Mouse (Mus musculus): Measurements from ENCODE around the gene Lysmd4. TPM values are rescaled to one million over a fixed set of nuclear protein-coding genes. Genes with fewer than 3 reads are reported as not detected.

Lysmd4 gene
- polyA plus RNA-seq, 1 experiment from 2014 or later, result 12.5 TPM

- H3K4me3 ChIP-seq (replicated peaks), result no peak overlapping the region
- no peaks in the 10 kb centered on the region for H3K36me3 ChIP-seq
- ATAC-seq, result no peak
- H3K9ac ChIP-seq, result no peak overlapping the region
- H3K27ac ChIP-seq, result no peak overlapping the region
- H3K27me3 ChIP-seq (replicated peaks), result no peaks in the 10 kb centered on the region
- WGBS, result 70% methylated on average over 3 of the region's 3 CpGs
- no peak overlapping the region for H3K4me2 ChIP-seq (replicated peaks)
- no peaks in the 10 kb centered on the region for H3K9me3 ChIP-seq
- H3K4me1 ChIP-seq (replicated peaks), result no peaks in the 10 kb centered on the region
Observed at GRCm38 (mm10) chr7:67304937-67305336, 82.6 kb downstream of the Lysmd4 start.

DNA sequence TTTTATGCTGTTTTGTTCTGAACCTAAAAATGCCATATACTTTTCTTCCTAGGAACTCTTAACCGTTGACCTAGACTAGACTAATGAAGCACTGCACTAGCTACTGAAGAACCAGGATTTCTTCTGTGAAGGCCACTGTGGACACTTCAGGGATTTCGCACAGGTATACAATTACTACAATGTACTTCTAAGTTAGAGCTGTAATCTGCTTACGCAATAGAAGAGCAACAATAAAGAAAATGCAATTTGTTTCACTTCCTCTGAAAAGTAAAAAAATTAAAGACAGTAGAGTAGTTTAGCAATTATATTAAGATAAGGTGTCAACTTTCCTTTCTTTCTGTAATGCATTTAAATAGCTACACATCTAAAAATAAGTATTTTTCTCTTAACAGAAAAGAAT, 84.7 kb downstream of the Lysmd4 start:
- H3K36me3 ChIP-seq, result no peaks in the 10 kb centered on the region
- H3K4me1 ChIP-seq (replicated peaks), result no peaks in the 10 kb centered on the region
- ATAC-seq, result no peak
- no peak overlapping the region for H3K27ac ChIP-seq
- H3K9ac ChIP-seq, result no peak overlapping the region
- no peak overlapping the region for H3K4me3 ChIP-seq (replicated peaks)
- no peaks in the 10 kb centered on the region for H3K9me3 ChIP-seq
- no peak overlapping the region for H3K4me2 ChIP-seq (replicated peaks)
- H3K27me3 ChIP-seq (replicated peaks), result no peaks in the 10 kb centered on the region
- WGBS, result 89% methylated on average over 3 of the region's 3 CpGs

GRCm38 (mm10) chr7:67308102-67308501, 85.8 kb downstream of the Lysmd4 start:
- H3K4me2 ChIP-seq (replicated peaks), result no peak overlapping the region
- H3K27ac ChIP-seq, result no peak overlapping the region
- no peaks in the 10 kb centered on the region for H3K27me3 ChIP-seq (replicated peaks)
- H3K9me3 ChIP-seq, result no peaks in the 10 kb centered on the region
- WGBS, result 91% methylated on average over 2 of the region's 2 CpGs
- H3K9ac ChIP-seq, result no peak overlapping the region
- H3K36me3 ChIP-seq, result no peaks in the 10 kb centered on the region
- no peak for ATAC-seq
- H3K4me1 ChIP-seq (replicated peaks), result no peaks in the 10 kb centered on the region
- no peak overlapping the region for H3K4me3 ChIP-seq (replicated peaks)

GRCm38 (mm10) chr7:67310151-67310550, 87.8 kb downstream of the Lysmd4 start:
- no peak for ATAC-seq
- H3K9ac ChIP-seq, result no peak overlapping the region
- no peaks in the 10 kb centered on the region for H3K36me3 ChIP-seq
- no peaks in the 10 kb centered on the region for H3K27me3 ChIP-seq (replicated peaks)
- H3K9me3 ChIP-seq, result no peaks in the 10 kb centered on the region
- no peak overlapping the region for H3K27ac ChIP-seq
- no peaks in the 10 kb centered on the region for H3K4me1 ChIP-seq (replicated peaks)
- H3K4me2 ChIP-seq (replicated peaks), result no peak overlapping the region
- WGBS, result 73% methylated on average over 2 of the region's 2 CpGs
- no peak overlapping the region for H3K4me3 ChIP-seq (replicated peaks)

DNA sequence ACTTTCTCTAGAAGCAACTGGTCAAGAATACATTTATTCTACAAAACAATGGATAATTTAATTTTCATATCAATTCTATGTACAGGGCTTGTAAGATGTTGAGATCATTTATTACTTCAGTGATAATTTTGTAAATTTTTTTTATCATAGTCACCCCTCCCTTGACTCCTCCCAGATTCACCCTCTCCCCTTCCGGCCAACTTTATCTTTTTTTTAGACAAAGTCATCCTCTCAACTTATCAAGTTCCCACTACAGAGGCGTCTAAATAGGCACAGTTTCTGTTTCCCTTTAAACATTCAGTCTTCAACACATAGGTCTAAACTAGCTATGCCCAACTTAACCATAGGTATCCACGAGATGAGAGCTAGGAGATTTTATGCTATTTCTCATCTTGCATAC, 90.9 kb downstream of the Lysmd4 start:
- no peaks in the 10 kb centered on the region for H3K27me3 ChIP-seq (replicated peaks)
- ATAC-seq, result no peak
- H3K4me3 ChIP-seq (replicated peaks), result no peak overlapping the region
- no peak overlapping the region for H3K27ac ChIP-seq
- H3K36me3 ChIP-seq, result no peaks in the 10 kb centered on the region
- no peaks in the 10 kb centered on the region for H3K4me1 ChIP-seq (replicated peaks)
- no peak overlapping the region for H3K9ac ChIP-seq
- no peaks in the 10 kb centered on the region for H3K9me3 ChIP-seq
- no peak overlapping the region for H3K4me2 ChIP-seq (replicated peaks)
- WGBS, result 83% methylated on average over 3 of the region's 3 CpGs

GRCm38 (mm10) chr7:67318697-67319096, 96.4 kb downstream of the Lysmd4 start:
- no peaks in the 10 kb centered on the region for H3K9me3 ChIP-seq
- H3K4me2 ChIP-seq (replicated peaks), result no peak overlapping the region
- H3K4me3 ChIP-seq (replicated peaks), result no peak overlapping the region
- no peaks in the 10 kb centered on the region for H3K36me3 ChIP-seq
- H3K4me1 ChIP-seq (replicated peaks), result no peaks in the 10 kb centered on the region
- no peak for ATAC-seq
- no peak overlapping the region for H3K27ac ChIP-seq
- no peak overlapping the region for H3K9ac ChIP-seq
- no peaks in the 10 kb centered on the region for H3K27me3 ChIP-seq (replicated peaks)

DNA sequence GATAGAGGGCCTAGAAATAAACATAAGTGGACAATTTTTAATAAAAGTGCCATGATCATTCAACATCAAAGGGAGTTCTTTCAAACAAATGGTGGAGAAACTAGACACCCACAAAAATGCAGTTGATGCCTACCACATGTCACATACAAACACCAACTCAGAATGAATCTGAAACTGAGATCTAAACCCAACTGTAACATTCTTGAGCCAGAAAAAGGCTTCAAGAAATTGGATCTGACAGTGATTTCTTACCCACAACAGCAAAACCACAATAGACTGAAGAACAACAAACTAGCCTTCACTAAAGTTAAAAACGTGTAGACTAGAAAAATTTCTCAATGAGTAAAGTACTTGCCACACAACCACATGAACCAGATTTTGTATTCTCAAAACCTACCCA, 98.0 kb downstream of the Lysmd4 start:
- Histone ChIP-seq H3K4me2 (replicated peaks) (no peak overlapping the region), H3K27me3 (replicated peaks) (no peaks in the 10 kb centered on the region), H3K27ac (no peak overlapping the region), H3K9ac (no peak overlapping the region), H3K9me3 (no peaks in the 10 kb centered on the region), H3K36me3 (no peaks in the 10 kb centered on the region), H3K4me1 (replicated peaks) (no peaks in the 10 kb centered on the region), H3K4me3 (replicated peaks) (no peak overlapping the region)
- ATAC-seq, result no peak
- 81% methylated on average over 1 of the region's 1 CpGs for WGBS

DNA sequence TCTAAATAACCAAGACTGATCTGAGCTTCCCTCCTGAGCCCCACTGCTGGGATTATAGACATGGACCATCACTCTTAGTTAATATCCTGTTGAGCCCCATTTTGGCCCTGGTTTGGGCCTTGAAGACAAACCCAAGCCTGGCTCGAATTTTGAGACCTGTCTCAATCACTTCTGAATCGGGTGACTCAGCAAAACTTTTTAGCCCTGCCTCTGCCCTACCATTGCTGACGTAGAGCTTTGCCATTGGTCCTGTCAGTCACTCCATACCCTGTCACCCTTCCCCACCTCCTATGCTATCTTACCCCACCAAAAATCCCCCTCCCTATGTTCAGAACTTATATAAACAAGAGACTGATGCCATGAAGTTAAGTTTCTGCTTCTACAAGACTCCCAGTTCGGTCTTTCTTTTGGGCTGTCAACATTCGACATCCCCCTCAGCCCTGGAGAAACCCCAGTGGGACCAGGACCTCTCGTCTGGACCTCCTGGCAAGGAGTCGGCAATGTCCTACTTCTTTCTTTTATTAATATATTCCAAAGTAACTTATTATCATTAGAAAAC, 119.8 kb downstream of the Lysmd4 start:
- Histone ChIP-seq H3K36me3 (no peaks in the 10 kb centered on the region), H3K4me2 (replicated peaks) (no peak overlapping the region), H3K9ac (no peak overlapping the region), H3K9me3 (no peaks in the 10 kb centered on the region), H3K27me3 (replicated peaks) (no peaks in the 10 kb centered on the region), H3K4me1 (replicated peaks) (no peaks in the 10 kb centered on the region), H3K4me3 (replicated peaks) (no peak overlapping the region), H3K27ac (no peak overlapping the region)
- WGBS, result 86% methylated on average over 7 of the region's 7 CpGs
- ATAC-seq, result no peak

GRCm38 (mm10) chr7:67344443-67344842, 122.1 kb downstream of the Lysmd4 start:
- Histone ChIP-seq H3K9ac (no peak overlapping the region), H3K9me3 (no peaks in the 10 kb centered on the region), H3K27ac (no peak overlapping the region), H3K27me3 (replicated peaks) (no peaks in the 10 kb centered on the region), H3K36me3 (no peaks in the 10 kb centered on the region), H3K4me2 (replicated peaks) (no peak overlapping the region), H3K4me3 (replicated peaks) (no peak overlapping the region), H3K4me1 (replicated peaks) (no peaks in the 10 kb centered on the region)
- ATAC-seq, result no peak
- WGBS, result 87% methylated on average over 1 of the region's 1 CpGs

GRCm38 (mm10) chr7:67352989-67353388, 130.6 kb downstream of the Lysmd4 start:
- Histone ChIP-seq H3K36me3 (peaks cover 4% of the 10 kb centered on the region; the same call in 1 of the 2 replicates), H3K4me3 (replicated peaks) (no peak overlapping the region), H3K27ac (no peak overlapping the region), H3K4me1 (replicated peaks) (no peaks in the 10 kb centered on the region), H3K9me3 (no peaks in the 10 kb centered on the region), H3K4me2 (replicated peaks) (no peak overlapping the region), H3K27me3 (replicated peaks) (no peaks in the 10 kb centered on the region), H3K9ac (no peak overlapping the region)
- no peak for ATAC-seq
- 75% methylated on average over 4 of the region's 4 CpGs for WGBS

- no peak overlapping the region for H3K27ac ChIP-seq
- H3K4me3 ChIP-seq (replicated peaks), result no peak overlapping the region
- peaks cover 4% of the 10 kb centered on the region; the same call in 1 of the 2 replicates for H3K36me3 ChIP-seq
- H3K9me3 ChIP-seq, result no peaks in the 10 kb centered on the region
- no peak overlapping the region for H3K9ac ChIP-seq
- ATAC-seq, result no peak
- no peaks in the 10 kb centered on the region for H3K4me1 ChIP-seq (replicated peaks)
- no peaks in the 10 kb centered on the region for H3K27me3 ChIP-seq (replicated peaks)
- 87% methylated on average over 6 of the region's 6 CpGs for WGBS
- H3K4me2 ChIP-seq (replicated peaks), result no peak overlapping the region
Observed at GRCm38 (mm10) chr7:67353667-67354066, 131.3 kb downstream of the Lysmd4 start.

DNA sequence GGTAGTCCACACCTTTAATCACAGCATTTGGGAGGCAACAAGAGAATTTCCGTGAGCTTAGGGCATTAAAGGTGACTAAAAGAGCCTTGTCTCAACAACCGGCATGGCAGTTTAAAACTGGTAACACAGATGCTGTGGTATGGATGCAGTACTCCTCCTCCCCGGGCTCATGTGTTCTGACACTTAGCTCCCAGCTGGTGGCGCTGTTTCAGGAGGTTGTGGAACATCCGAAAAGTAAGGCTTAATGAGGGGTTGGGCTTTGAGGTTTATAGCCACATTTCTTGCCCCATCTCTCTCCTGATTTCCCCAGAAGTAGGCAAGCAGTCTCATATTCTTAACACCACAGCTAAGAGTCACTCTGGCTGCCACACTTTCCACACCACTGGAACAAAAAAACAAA, 133.5 kb downstream of the Lysmd4 start:
- WGBS, result 98% methylated on average over 5 of the region's 5 CpGs
- no peaks in the 10 kb centered on the region for H3K27me3 ChIP-seq (replicated peaks)
- H3K9ac ChIP-seq, result no peak overlapping the region
- ATAC-seq, result no peak
- no peaks in the 10 kb centered on the region for H3K9me3 ChIP-seq
- H3K36me3 ChIP-seq, result peaks cover 4% of the 10 kb centered on the region; the same call in 1 of the 2 replicates
- no peak overlapping the region for H3K4me2 ChIP-seq (replicated peaks)
- H3K4me3 ChIP-seq (replicated peaks), result no peak overlapping the region
- no peaks in the 10 kb centered on the region for H3K4me1 ChIP-seq (replicated peaks)
- no peak overlapping the region for H3K27ac ChIP-seq

Data from intestine, embryonic 15.5 days (tissue).